Mouse (Mus musculus) limb, embryonic 12.5 days (tissue): ENCODE data around the gene Plekho2. TPM values are rescaled to one million over a fixed set of nuclear protein-coding genes. Genes with fewer than 3 reads are reported as not detected.

Experiments used
- ATAC-seq: fragments of 200-750 bp; cut with Nextera tagmentation; 2 replicates; pipeline ENCODE4 v1.8.0; 2017; ENCODE audit warnings: low read depth, moderate TSS enrichment; ENCODE audit not compliant: insufficient number of reproducible peaks, insufficient read depth, low FRiP score, low TSS enrichment
- H3K27ac ChIP-seq: fragments of 300-500 bp; sonication (generic); 2 replicates; pipeline ENCODE4 v1.5.1; 2016; ENCODE audit warnings: mild to moderate bottlenecking, moderate library complexity
- H3K27me3 ChIP-seq: fragments of 300-500 bp; sonication (generic); 2 replicates; pipeline ENCODE4 v1.6.1; 2016; ENCODE audit warnings: mild to moderate bottlenecking, moderate library complexity
- H3K36me3 ChIP-seq: fragments of 300-500 bp; sonication (generic); 2 replicates; pipeline ENCODE4 v1.6.1; 2016; ENCODE audit warnings: mild to moderate bottlenecking, moderate library complexity
- H3K4me1 ChIP-seq: fragments of 300-500 bp; sonication (generic); replicated peaks from 2 replicates; pipeline ENCODE4 v1.6.1; 2016
- H3K4me2 ChIP-seq: fragments of 300-500 bp; sonication (generic); 2 replicates; pipeline ENCODE4 v1.6.1; 2016; ENCODE audit warnings: mild to moderate bottlenecking, moderate library complexity
- H3K4me3 ChIP-seq: fragments of 300-500 bp; sonication (generic); replicated peaks from 2 replicates; pipeline ENCODE4 v1.5.1; 2016; ENCODE audit warnings: mild to moderate bottlenecking
- H3K9ac ChIP-seq: fragments of 300-500 bp; sonication (generic); replicated peaks from 2 replicates; pipeline ENCODE4 v1.6.1; 2016; ENCODE audit warnings: mild to moderate bottlenecking, moderate library complexity
- H3K9me3 ChIP-seq: fragments of 300-500 bp; sonication (generic); 2 replicates; pipeline ENCODE4 v1.6.1; 2016; ENCODE audit warnings: mild to moderate bottlenecking, moderate library complexity
- WGBS: fragments of 180-500 bp; shearing (Covaris S2); methylation state at CpG from one replicate; pipeline ENCODE4 v1.1.7; 2016; 5-methylcytosine and 5-hydroxymethylcytosine counted together
- polyA plus RNA-seq: library from polyadenylated mRNA; unstranded; fragments of >200 nt; fragmentation: Nextera tagmentation; extraction: Ambion mirVana; gene quantifications from 2 replicates; pipeline ENCODE4 v1.2.1, GENCODE M21; 2016

Plekho2 gene
- polyA plus RNA-seq, 1 experiment from 2014 or later = 12.2 TPM

GRCm38 (mm10) chr9:65551035-65551434 is 28.8 kb downstream of the Plekho2 start:
- H3K4me3 ChIP-seq = no peak overlapping the region
- no peak overlapping the region for H3K9ac ChIP-seq
- no peak overlapping the region for H3K4me2 ChIP-seq
- H3K27me3 ChIP-seq = no peaks in the 10 kb centered on the region
- peaks cover 16% of the 10 kb centered on the region for H3K36me3 ChIP-seq
- H3K9me3 ChIP-seq = no peaks in the 10 kb centered on the region
- peak overlapping the region; percentile 91 for H3K27ac ChIP-seq
- ATAC-seq = peak; percentile 81
- 12% methylated on average over 5 of the region's 5 CpGs for WGBS
- H3K4me1 ChIP-seq = peaks cover 34% of the 10 kb centered on the region

GRCm38 (mm10) chr9:65550079-65550831 is 29.6 kb downstream of the Plekho2 start:
- 35% methylated on average over 7 of the region's 7 CpGs for WGBS
- H3K4me3 ChIP-seq = no peak overlapping the region

GRCm38 (mm10) chr9:65549643-65550042 is 30.2 kb downstream of the Plekho2 start:
- Histone ChIP-seq H3K4me2 (no peak overlapping the region), H3K27ac (no peak overlapping the region), H3K27me3 (no peaks in the 10 kb centered on the region), H3K9me3 (no peaks in the 10 kb centered on the region), H3K9ac (no peak overlapping the region), H3K4me3 (no peak overlapping the region), H3K4me1 (peaks cover 38% of the 10 kb centered on the region), H3K36me3 (0 out of 2 replicates have a peak, but pooled peaks cover 7% of the 10 kb centered on the region)
- ATAC-seq = no peak
- WGBS = 85% methylated on average over 5 of the region's 5 CpGs

More at GRCm38 (mm10) chr9:65550079-65550831, 29.6 kb downstream of the Plekho2 start:
- no peaks in the 10 kb centered on the region for H3K9me3 ChIP-seq
- ATAC-seq = no peak
- H3K27ac ChIP-seq = peak overlapping the region; percentile 91
- no peaks in the 10 kb centered on the region for H3K27me3 ChIP-seq
- H3K36me3 ChIP-seq = 0 out of 2 replicates have a peak, but pooled peaks cover 9% of the 10 kb centered on the region
- H3K4me1 ChIP-seq = peaks cover 42% of the 10 kb centered on the region
- H3K4me2 ChIP-seq = no peak overlapping the region
- no peak overlapping the region for H3K9ac ChIP-seq

GRCm38 (mm10) chr9:65549139-65549538 is 30.7 kb downstream of the Plekho2 start:
- Histone ChIP-seq H3K27me3 (no peaks in the 10 kb centered on the region), H3K9me3 (no peaks in the 10 kb centered on the region), H3K27ac (no peak overlapping the region), H3K9ac (no peak overlapping the region), H3K4me3 (no peak overlapping the region), H3K4me1 (peaks cover 34% of the 10 kb centered on the region), H3K4me2 (no peak overlapping the region), H3K36me3 (0 out of 2 replicates have a peak, but pooled peaks cover 7% of the 10 kb centered on the region)
- ATAC-seq = no peak
- WGBS = 93% methylated on average over 3 of the region's 3 CpGs

- Histone ChIP-seq H3K36me3 (0 out of 2 replicates have a peak, but pooled peaks cover 3% of the 10 kb centered on the region), H3K9me3 (no peaks in the 10 kb centered on the region), H3K4me1 (peaks cover 34% of the 10 kb centered on the region), H3K27ac (no peak overlapping the region), H3K4me3 (no peak overlapping the region), H3K9ac (no peak overlapping the region), H3K27me3 (no peaks in the 10 kb centered on the region), H3K4me2 (no peak overlapping the region)
- 79% methylated on average over 8 of the region's 8 CpGs for WGBS
- ATAC-seq = no peak
These were observed 31.5 kb downstream of the Plekho2 start for GRCm38 (mm10) chr9:65548311-65548710.

GRCm38 (mm10) chr9:65547844-65548243 is 32.0 kb downstream of the Plekho2 start:
- ATAC-seq = no peak
- Histone ChIP-seq H3K9me3 (no peaks in the 10 kb centered on the region), H3K4me2 (no peak overlapping the region), H3K27ac (0 out of 2 replicates have a peak overlapping the region, but pooled peaks have one; percentile 17), H3K36me3 (no peaks in the 10 kb centered on the region), H3K9ac (no peak overlapping the region), H3K4me1 (peaks cover 34% of the 10 kb centered on the region), H3K27me3 (no peaks in the 10 kb centered on the region), H3K4me3 (no peak overlapping the region)
- 68% methylated on average over 4 of the region's 4 CpGs for WGBS

GRCm38 (mm10) chr9:65547111-65547510 is 32.7 kb downstream of the Plekho2 start:
- WGBS = 81% methylated on average over 5 of the region's 5 CpGs

GRCm38 (mm10) chr9:65546413-65546695 is 33.5 kb downstream of the Plekho2 start:
- WGBS = 77% methylated on average over 4 of the region's 4 CpGs
- Histone ChIP-seq H3K4me1 (peaks cover 40% of the 10 kb centered on the region), H3K36me3 (no peaks in the 10 kb centered on the region), H3K4me3 (no peak overlapping the region), H3K9me3 (no peaks in the 10 kb centered on the region), H3K27me3 (no peaks in the 10 kb centered on the region), H3K4me2 (no peak overlapping the region), H3K27ac (no peak overlapping the region), H3K9ac (no peak overlapping the region)
- no peak for ATAC-seq

More at GRCm38 (mm10) chr9:65547111-65547510, 32.7 kb downstream of the Plekho2 start:
- no peak overlapping the region for H3K9ac ChIP-seq
- ATAC-seq = no peak
- peaks cover 34% of the 10 kb centered on the region for H3K4me1 ChIP-seq
- no peaks in the 10 kb centered on the region for H3K9me3 ChIP-seq
- H3K4me2 ChIP-seq = no peak overlapping the region
- no peaks in the 10 kb centered on the region for H3K36me3 ChIP-seq
- H3K4me3 ChIP-seq = no peak overlapping the region
- H3K27ac ChIP-seq = no peak overlapping the region
- no peaks in the 10 kb centered on the region for H3K27me3 ChIP-seq

- Histone ChIP-seq H3K27ac (peak overlapping the region; percentile 3; the same call in 1 of the 2 replicates), H3K36me3 (no peaks in the 10 kb centered on the region), H3K9ac (no peak overlapping the region), H3K4me2 (no peak overlapping the region), H3K4me1 (peaks cover 37% of the 10 kb centered on the region), H3K27me3 (no peaks in the 10 kb centered on the region), H3K4me3 (no peak overlapping the region), H3K9me3 (no peaks in the 10 kb centered on the region)
- 82% methylated on average over 10 of the region's 10 CpGs for WGBS
- no peak for ATAC-seq
These were observed 34.0 kb downstream of the Plekho2 start for GRCm38 (mm10) chr9:65545635-65546412.

GRCm38 (mm10) chr9:65542111-65542524 is 37.7 kb downstream of the Plekho2 start:
- Histone ChIP-seq H3K27ac (peak overlapping the region; percentile 41; the same call in 1 of the 2 replicates), H3K4me1 (peaks cover 22% of the 10 kb centered on the region), H3K27me3 (no peaks in the 10 kb centered on the region), H3K36me3 (no peaks in the 10 kb centered on the region), H3K9me3 (no peaks in the 10 kb centered on the region), H3K4me3 (no peak overlapping the region), H3K4me2 (no peak overlapping the region), H3K9ac (no peak overlapping the region)
- WGBS = 78% methylated on average over 7 of the region's 7 CpGs
- ATAC-seq = no peak
